Mouse (Mus musculus) spleen, adult 2 months (tissue): ENCODE data around the gene Haus4. TPM values are rescaled to one million over a fixed set of nuclear protein-coding genes. Genes with fewer than 3 reads are reported as not detected.

Experiments
- DNase-seq, 2 experiments: peaks; one replicate each; pipeline versions ENCODE4 v3.0.0 to v3.0.0-alpha.2; 2012 to 2021; ENCODE audit warnings: low spot score in 2 of 2, low read depth in 1 of 2
- H3K27ac ChIP-seq: fragments of 200-500 bp; 2 replicates; pipeline ENCODE4 v1.5.1; 2012; ENCODE audit warnings: low read length, inconsistent platforms; ENCODE audit not compliant: insufficient read depth
- H3K27me3 ChIP-seq: fragments of 200-500 bp; 2 replicates; pipeline ENCODE4 v1.6.1; 2012; ENCODE audit warnings: mild to moderate bottlenecking, moderate library complexity, low read length, inconsistent platforms; ENCODE audit not compliant: control insufficient read depth, insufficient read depth
- H3K36me3 ChIP-seq: fragments of 200-500 bp; 2 replicates; pipeline ENCODE4 v1.6.1; 2012; ENCODE audit warnings: mild to moderate bottlenecking, low read length, inconsistent platforms; ENCODE audit not compliant: control insufficient read depth, insufficient read depth
- H3K4me1 ChIP-seq: fragments of 200-500 bp; 2 replicates; pipeline ENCODE4 v1.6.1; 2011; ENCODE audit warnings: inconsistent platforms; ENCODE audit not compliant: control insufficient read depth, insufficient read depth, insufficient read length
- H3K4me3 ChIP-seq: fragments of 200-500 bp; 2 replicates; pipeline ENCODE4 v1.5.1; 2011; ENCODE audit warnings: mild to moderate bottlenecking, inconsistent platforms; ENCODE audit not compliant: insufficient read depth, insufficient read length; ENCODE audit errors: extremely low read depth
- CTCF ChIP-seq: fragments of 200-500 bp; IDR thresholded peaks from 2 replicates; pipeline ENCODE4 v1.5.1; 2011; ENCODE audit warnings: mild to moderate bottlenecking, inconsistent platforms; ENCODE audit not compliant: insufficient read depth, insufficient read length, insufficient replicate concordance; ENCODE audit errors: extremely low read depth
- POLR2A ChIP-seq: fragments of 200-500 bp; IDR thresholded peaks from 2 replicates; pipeline ENCODE4 v1.6.1; 2011; ENCODE audit warnings: low read depth, low read length, inconsistent platforms
- WGBS: fragments of 180-500 bp; shearing (Covaris S2); methylation state at CpG from one replicate; pipeline ENCODE4 v1.1.7; 2018; 5-methylcytosine and 5-hydroxymethylcytosine counted together
- polyA plus RNA-seq: library from polyadenylated mRNA; depleted of rRNA; stranded (reverse); fragments of >200 nt; gene quantifications from 2 replicates; pipeline ENCODE4 v1.2.3, GENCODE M21; 2012

Haus4 gene
- polyA plus RNA-seq, 1 experiment = 12.8 TPM

DNA sequence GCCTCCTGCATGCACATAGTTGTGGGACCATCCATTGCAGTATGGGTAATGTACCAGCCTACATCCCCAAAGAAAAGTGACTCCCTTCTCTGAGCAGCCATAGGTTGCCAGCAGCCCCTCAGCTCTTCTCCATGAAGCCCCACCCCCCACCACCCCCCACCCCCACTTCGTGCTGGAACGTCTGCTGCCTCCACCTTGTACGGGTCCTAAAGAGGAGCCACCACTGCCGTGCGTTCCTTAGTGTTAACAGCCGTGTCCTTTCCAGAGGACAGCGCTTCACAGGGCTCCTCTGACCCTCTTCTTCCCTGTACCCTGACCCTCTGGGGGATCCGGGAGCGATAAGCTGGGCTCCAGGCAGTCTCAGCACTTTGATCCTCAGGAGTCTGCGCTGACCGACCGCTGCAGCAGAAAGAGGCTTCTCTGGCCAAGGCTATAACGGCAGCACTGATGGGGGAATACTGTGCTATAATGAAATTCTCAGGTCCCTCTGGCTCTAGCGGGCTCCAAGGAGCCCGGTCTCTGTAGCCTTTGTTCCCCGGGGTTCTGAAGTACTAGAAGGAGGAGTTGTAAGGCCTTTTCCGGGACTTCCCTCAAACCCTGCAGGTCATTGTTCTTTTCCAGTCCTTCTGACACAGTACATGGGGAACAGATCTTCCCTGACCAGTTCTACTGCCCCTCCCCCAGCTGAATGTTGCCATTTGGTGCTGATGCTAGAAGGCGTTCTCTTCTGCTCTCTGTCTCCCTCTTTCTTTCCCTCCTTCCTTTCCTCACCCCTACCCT, 27.0 kb downstream of the Haus4 start:
- WGBS = 10% methylated on average over 18 of the region's 18 CpGs
- Histone ChIP-seq H3K27ac (no peak overlapping the region), H3K36me3 (no peaks in the 10 kb centered on the region), H3K4me3 (no peak overlapping the region), H3K4me1 (peaks cover 2% of the 10 kb centered on the region; the same call in 1 of the 2 replicates), H3K27me3 (no peaks in the 10 kb centered on the region; the same call in 1 of the 2 replicates)
- DNase-seq = no peak
- no peak for TF ChIP-seq POLR2A

GRCm38 (mm10) chr14:54523600-54523999, 30.8 kb downstream of the Haus4 start:
- WGBS = 51% methylated on average over 6 of the region's 6 CpGs
- Histone ChIP-seq H3K4me1 (peaks cover 6% of the 10 kb centered on the region), H3K36me3 (no peaks in the 10 kb centered on the region), H3K4me3 (no peak overlapping the region), H3K27ac (no peak overlapping the region), H3K27me3 (no peaks in the 10 kb centered on the region; the same call in 1 of the 2 replicates)
- no peak for DNase-seq
- TF ChIP-seq POLR2A (no peak), CTCF (no peak)

GRCm38 (mm10) chr14:54516710-54517310, 37.6 kb downstream of the Haus4 start:
- Histone ChIP-seq H3K4me1 (peaks cover 10% of the 10 kb centered on the region), H3K36me3 (peaks cover 11% of the 10 kb centered on the region), H3K27me3 (no peaks in the 10 kb centered on the region), H3K27ac (peak overlapping the region; percentile 80), H3K4me3 (peak overlapping the region; percentile 98)
- TF ChIP-seq POLR2A = no peak
- no peak for TF ChIP-seq CTCF
- DNase-seq = no peak
- 3% methylated on average over 17 of the region's 17 CpGs for WGBS

DNA sequence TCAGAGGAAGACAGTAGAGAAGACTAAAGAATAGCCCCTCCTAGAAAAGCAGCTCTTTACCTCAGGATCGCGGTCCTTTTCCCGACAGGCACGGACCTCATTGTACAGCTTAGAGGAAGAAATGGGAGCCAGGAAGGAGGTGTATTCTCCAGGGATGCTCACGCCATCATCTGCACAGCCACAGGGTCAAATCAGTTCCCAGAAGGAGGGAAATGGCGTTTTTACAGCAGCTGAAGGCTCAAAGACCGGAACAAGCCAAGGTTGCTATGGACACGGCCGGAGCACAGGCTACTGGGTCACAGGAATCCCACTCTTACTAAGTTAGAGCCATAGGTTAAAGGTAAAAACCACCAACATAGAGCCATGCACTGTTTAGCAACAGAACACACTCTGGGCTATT, 44.6 kb downstream of the Haus4 start:
- no peak overlapping the region for H3K4me3 ChIP-seq
- 94% methylated on average over 9 of the region's 9 CpGs for WGBS
- no peak for TF ChIP-seq POLR2A
- TF ChIP-seq CTCF = no peak
- no peaks in the 10 kb centered on the region for H3K4me1 ChIP-seq
- DNase-seq = no peak
- H3K27ac ChIP-seq = no peak overlapping the region
- peaks cover 47% of the 10 kb centered on the region for H3K36me3 ChIP-seq
- no peaks in the 10 kb centered on the region for H3K27me3 ChIP-seq

DNA sequence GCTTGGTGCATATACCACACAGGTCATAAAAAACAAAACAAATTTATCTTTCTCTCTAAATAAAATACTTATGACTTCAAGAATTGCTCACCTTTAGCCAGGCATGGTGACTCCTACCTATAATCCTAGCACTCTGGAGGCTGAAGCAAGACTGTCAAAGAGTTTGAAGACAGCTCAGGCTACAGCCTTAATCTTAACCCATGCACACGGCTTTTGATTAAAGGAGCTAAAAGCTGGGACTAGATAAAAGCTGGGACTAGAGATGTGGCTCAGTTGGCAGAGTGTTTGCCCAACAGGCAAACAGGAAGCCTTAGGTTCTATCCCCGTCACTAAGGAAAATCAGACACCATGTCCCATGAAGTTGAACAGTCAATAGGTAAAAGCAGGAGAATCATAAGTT, 51.3 kb downstream of the Haus4 start:
- no peak for TF ChIP-seq POLR2A

GRCm38 (mm10) chr14:54501365-54501764, 53.1 kb downstream of the Haus4 start:
- Histone ChIP-seq H3K4me1 (no peaks in the 10 kb centered on the region), H3K4me3 (no peak overlapping the region), H3K27ac (no peak overlapping the region), H3K27me3 (no peaks in the 10 kb centered on the region), H3K36me3 (no peaks in the 10 kb centered on the region)
- no peak for DNase-seq
- TF ChIP-seq CTCF = no peak
- TF ChIP-seq POLR2A = no peak
- WGBS = 85% methylated on average over 2 of the region's 2 CpGs

More for the DNA sequence above, 51.3 kb downstream of the Haus4 start:
- DNase-seq = no peak
- Histone ChIP-seq H3K36me3 (peaks cover 8% of the 10 kb centered on the region), H3K27me3 (no peaks in the 10 kb centered on the region), H3K4me1 (no peaks in the 10 kb centered on the region), H3K4me3 (no peak overlapping the region), H3K27ac (no peak overlapping the region)
- WGBS = 72% methylated on average over 2 of the region's 2 CpGs

- 46% methylated on average over 2 of the region's 2 CpGs for WGBS
- no peak overlapping the region for H3K4me3 ChIP-seq
- DNase-seq = no peak
- H3K4me1 ChIP-seq = no peaks in the 10 kb centered on the region
- no peak overlapping the region for H3K27ac ChIP-seq
- H3K36me3 ChIP-seq = no peaks in the 10 kb centered on the region
- no peak for TF ChIP-seq CTCF
- TF ChIP-seq POLR2A = no peak
- no peaks in the 10 kb centered on the region for H3K27me3 ChIP-seq
Observed at GRCm38 (mm10) chr14:54499330-54499729, 55.1 kb downstream of the Haus4 start.
